Mouse (Mus musculus): ENCODE measurements around the gene Pxylp1. TPM values are rescaled to one million over a fixed set of nuclear protein-coding genes. Genes with fewer than 3 reads are reported as not detected.

Gene Pxylp1
- total and polyA plus RNA-seq, 2 experiments from 2014 or later: 22.6 to 35.1 TPM

DNA sequence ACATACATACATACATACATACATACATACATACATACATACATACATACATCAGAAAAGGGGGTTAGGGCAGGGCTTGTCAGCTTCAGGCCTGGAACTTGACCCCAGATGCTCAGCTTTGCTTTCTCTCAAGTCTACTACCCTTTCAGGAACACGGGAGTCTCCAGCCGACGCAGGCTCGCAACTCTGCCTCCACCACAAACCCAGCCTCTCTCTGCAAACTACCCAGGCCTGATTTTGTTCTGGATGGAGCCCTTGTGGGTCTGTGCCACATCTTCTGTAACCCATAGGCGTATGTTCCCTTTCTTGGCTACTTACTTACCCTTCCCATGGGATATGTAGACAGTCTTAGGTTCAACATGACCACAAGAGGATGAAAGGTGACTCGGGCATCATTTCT is 1.7 kb downstream of the Pxylp1 start:
- H3K9me3 ChIP-seq (ENCODE audit: low read length): no peaks in the 10 kb centered on the region
- DNase-seq (no peak), ATAC-seq (no peak)
- H3K4me3 ChIP-seq (ENCODE audit: low read depth, low read length): no peak overlapping the region
- H3K9ac ChIP-seq: no peak overlapping the region
- H3K4me2 ChIP-seq (ENCODE audit: low read depth): no peak overlapping the region
- TF ChIP-seq CTCF (IDR thresholded peaks at IDR 0.05; ENCODE audit: low read depth): no peak
- H3K36me3 ChIP-seq (ENCODE audit: insufficient read depth): no peaks in the 10 kb centered on the region
- H3K4me1 ChIP-seq (ENCODE audit: insufficient read depth): peaks cover 15% of the 10 kb centered on the region; the same call in 1 of the 2 replicates
- WGBS: 92% methylated on average over 6 of the region's 6 CpGs
- no peak overlapping the region for H3K27ac ChIP-seq (ENCODE audit: low read depth, low read length)
- H3K27me3 ChIP-seq (ENCODE audit: insufficient read depth, low read length): no peaks in the 10 kb centered on the region

DNA sequence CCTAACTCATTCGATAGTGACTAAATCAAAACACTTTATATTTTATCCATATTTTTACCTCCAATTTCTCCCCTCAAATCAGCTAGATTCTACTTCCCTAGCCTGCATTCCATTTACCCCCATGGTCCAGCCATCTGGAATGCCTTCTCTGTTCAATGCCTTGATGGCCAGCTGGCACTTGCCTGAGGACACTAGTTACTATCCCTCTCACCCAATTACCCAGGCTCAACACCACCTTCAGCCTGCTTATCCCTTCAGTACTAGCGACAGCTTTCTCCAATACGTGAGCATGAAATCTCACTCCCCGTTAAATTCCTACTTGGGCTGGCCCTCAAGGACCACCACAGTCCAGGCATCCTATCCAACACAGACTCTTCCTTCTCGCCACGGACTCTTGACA is 2.2 kb downstream of the Pxylp1 start:
- H3K27ac ChIP-seq (ENCODE audit: low read depth, low read length): no peak overlapping the region
- TF ChIP-seq CTCF (IDR thresholded peaks at IDR 0.05; ENCODE audit: low read depth): no peak
- H3K4me2 ChIP-seq (ENCODE audit: low read depth): peak overlapping the region; percentile 95; the same call in 1 of the 2 replicates
- H3K36me3 ChIP-seq (ENCODE audit: insufficient read depth): no peaks in the 10 kb centered on the region
- no peaks in the 10 kb centered on the region for H3K27me3 ChIP-seq (ENCODE audit: insufficient read depth, low read length)
- WGBS: 64% methylated on average over 6 of the region's 6 CpGs
- H3K4me1 ChIP-seq (ENCODE audit: insufficient read depth): peaks cover 17% of the 10 kb centered on the region; the same call in 1 of the 2 replicates
- no peak for ATAC-seq
- H3K9me3 ChIP-seq (ENCODE audit: low read length): no peaks in the 10 kb centered on the region
- no peak overlapping the region for H3K9ac ChIP-seq
- H3K4me3 ChIP-seq (ENCODE audit: low read depth, low read length): no peak overlapping the region
- no peak for DNase-seq

DNA sequence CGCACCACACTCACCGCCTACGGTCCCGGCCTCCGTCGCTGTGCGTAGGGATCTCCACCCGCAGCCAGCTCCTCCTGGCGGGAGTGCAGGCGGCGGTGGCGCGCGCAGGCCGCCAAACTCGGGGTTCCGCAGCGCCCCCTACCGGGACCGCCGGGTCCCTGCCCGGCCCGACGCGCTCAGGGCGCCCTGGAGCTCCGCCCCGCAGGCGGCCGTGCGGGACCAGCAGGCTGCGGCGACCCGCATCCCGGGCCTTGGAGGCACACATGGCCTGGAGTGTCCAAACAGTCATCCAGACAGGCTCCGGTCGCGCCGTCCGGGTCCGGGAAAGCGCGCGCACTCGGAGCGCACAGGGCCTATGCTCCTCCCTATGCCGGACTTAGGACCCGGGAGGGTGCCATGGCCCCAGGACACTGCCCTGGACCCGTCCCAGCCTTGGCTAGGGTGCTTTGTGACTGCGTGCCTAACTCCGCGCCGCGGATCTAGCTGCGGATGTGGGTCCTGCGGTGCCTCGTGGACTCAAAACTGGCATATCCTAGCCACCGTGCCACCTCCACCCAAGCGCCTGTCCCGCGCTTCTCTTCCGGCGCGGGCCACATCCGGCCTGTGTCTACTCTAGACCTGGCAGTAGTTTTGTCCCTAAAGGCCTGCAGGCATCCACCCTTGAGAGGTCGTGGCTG is 3.0 kb downstream of the Pxylp1 start:
- H3K4me1 ChIP-seq (ENCODE audit: insufficient read depth): peaks cover 17% of the 10 kb centered on the region; the same call in 1 of the 2 replicates
- TF ChIP-seq CTCF (IDR thresholded peaks at IDR 0.05; ENCODE audit: low read depth): peak; percentile 84

DNA sequence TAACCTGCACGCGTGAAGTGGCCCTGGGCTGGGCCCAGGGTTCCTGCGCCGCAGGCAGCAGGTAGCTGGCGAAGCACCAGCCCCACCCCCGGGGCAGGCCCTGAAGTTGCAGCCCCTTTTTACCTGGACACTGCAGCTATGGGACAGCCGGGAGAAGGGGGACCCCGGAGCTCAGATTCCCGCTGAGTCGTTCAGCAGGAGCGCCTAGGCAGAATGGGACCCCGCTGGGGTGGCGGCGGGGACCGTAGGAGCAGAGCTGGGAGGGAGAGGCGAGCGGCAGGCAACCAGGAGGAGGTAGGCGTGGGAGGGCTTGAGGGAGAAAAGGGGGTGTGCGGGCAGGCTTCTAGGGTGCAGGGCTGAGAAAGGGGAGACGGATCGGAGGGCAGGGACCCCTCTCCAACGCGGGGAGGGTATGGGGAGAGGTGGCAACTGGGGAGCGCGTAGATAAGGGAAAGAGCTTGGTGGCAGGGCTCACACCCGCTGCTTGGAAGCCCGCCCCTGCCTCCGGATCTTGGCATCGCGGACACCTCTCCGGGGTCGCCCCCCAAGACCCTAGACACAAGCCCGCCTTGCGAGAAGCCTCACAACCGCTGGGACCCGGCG is 3.6 kb downstream of the Pxylp1 start:
- Histone ChIP-seq H3K4me3 (ENCODE audit: low read depth, low read length) (peak overlapping the region; percentile 73), H3K4me2 (ENCODE audit: low read depth) (peak overlapping the region; percentile 95), H3K27me3 (ENCODE audit: insufficient read depth, low read length) (no peaks in the 10 kb centered on the region), H3K9ac (peak overlapping the region; percentile 91), H3K4me1 (ENCODE audit: insufficient read depth) (peaks cover 17% of the 10 kb centered on the region; the same call in 1 of the 2 replicates), H3K27ac (ENCODE audit: low read depth, low read length) (peak overlapping the region; percentile 64; the same call in 1 of the 2 replicates), H3K36me3 (ENCODE audit: insufficient read depth) (no peaks in the 10 kb centered on the region), H3K9me3 (ENCODE audit: low read length) (no peaks in the 10 kb centered on the region)
- TF ChIP-seq CTCF (IDR thresholded peaks at IDR 0.05; ENCODE audit: low read depth): no peak
- peak; percentile 63 for DNase-seq
- peak; percentile 49 for ATAC-seq
- 2% methylated on average over 37 of the region's 37 CpGs for WGBS

More for the DNA sequence above, 3.0 kb downstream of the Pxylp1 start:
- Histone ChIP-seq H3K9ac (peak overlapping the region; percentile 91), H3K36me3 (ENCODE audit: insufficient read depth) (no peaks in the 10 kb centered on the region), H3K27me3 (ENCODE audit: insufficient read depth, low read length) (no peaks in the 10 kb centered on the region), H3K4me2 (ENCODE audit: low read depth) (peak overlapping the region; percentile 95), H3K9me3 (ENCODE audit: low read length) (no peaks in the 10 kb centered on the region), H3K27ac (ENCODE audit: low read depth, low read length) (peak overlapping the region; percentile 64), H3K4me3 (ENCODE audit: low read depth, low read length) (peak overlapping the region; percentile 73)
- WGBS: 2% methylated on average over 66 of the region's 66 CpGs
- DNase-seq: peak; percentile 95
- peak; percentile 94 for ATAC-seq

DNA sequence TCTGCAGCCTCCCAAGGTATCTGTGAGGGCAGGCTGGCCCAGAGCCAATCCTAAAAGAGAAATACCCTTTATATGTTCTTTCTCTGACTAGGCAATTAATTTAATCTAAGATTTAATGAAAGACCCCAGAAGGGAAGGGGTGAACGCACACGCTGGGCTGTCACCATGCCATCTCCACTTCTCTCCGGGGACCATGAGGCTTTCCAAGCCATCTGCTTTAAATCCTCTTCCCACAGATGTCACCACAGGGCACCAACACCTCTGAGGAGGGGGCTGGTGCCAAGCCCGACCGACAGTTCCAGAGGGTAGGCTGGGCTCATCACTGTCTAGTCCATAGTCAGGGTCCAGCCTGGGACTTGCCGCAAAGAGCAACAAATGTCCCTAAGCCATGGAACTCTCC is 4.5 kb downstream of the Pxylp1 start:
- ATAC-seq: no peak
- H3K4me1 ChIP-seq (ENCODE audit: insufficient read depth): peaks cover 17% of the 10 kb centered on the region; the same call in 1 of the 2 replicates
- WGBS: 15% methylated on average over 6 of the region's 6 CpGs

DNA sequence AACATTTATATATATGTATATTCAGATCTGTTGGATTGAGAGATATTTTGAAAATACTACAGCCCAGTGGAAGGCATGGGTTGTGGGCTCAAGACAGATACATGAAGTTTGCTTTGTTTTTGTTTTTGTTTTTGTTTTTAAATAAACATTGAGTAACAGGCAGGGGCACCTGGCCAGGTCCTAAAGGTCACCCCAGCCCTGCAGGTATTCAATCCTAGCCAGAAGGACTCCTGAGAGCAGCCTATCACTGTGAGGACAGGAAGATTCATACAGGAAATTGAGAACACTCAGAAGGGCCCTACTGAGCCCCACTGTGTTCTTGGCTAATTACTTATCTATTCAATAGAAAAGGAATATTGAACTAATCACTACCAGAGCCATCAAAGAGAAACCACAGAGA is 5.0 kb downstream of the Pxylp1 start:
- DNase-seq (no peak), ATAC-seq (no peak)
- Histone ChIP-seq H3K9me3 (ENCODE audit: low read length) (no peaks in the 10 kb centered on the region), H3K4me3 (ENCODE audit: low read depth, low read length) (peak overlapping the region; percentile 73), H3K4me1 (ENCODE audit: insufficient read depth) (peaks cover 17% of the 10 kb centered on the region; the same call in 1 of the 2 replicates), H3K4me2 (ENCODE audit: low read depth) (peak overlapping the region; percentile 95), H3K27ac (ENCODE audit: low read depth, low read length) (no peak overlapping the region), H3K27me3 (ENCODE audit: insufficient read depth, low read length) (no peaks in the 10 kb centered on the region), H3K9ac (no peak overlapping the region), H3K36me3 (ENCODE audit: insufficient read depth) (no peaks in the 10 kb centered on the region)
- TF ChIP-seq CTCF (IDR thresholded peaks at IDR 0.05; ENCODE audit: low read depth): no peak

More for the DNA sequence above, 4.5 kb downstream of the Pxylp1 start:
- peak overlapping the region; percentile 95 for H3K4me2 ChIP-seq (ENCODE audit: low read depth)
- TF ChIP-seq CTCF (IDR thresholded peaks at IDR 0.05; ENCODE audit: low read depth): no peak
- 0 out of 2 replicates have a peak overlapping the region, but pooled peaks have one; percentile 64 for H3K27ac ChIP-seq (ENCODE audit: low read depth, low read length)
- H3K4me3 ChIP-seq (ENCODE audit: low read depth, low read length): peak overlapping the region; percentile 73
- H3K36me3 ChIP-seq (ENCODE audit: insufficient read depth): no peaks in the 10 kb centered on the region
- no peak for DNase-seq
- no peaks in the 10 kb centered on the region for H3K9me3 ChIP-seq (ENCODE audit: low read length)
- 0 out of 2 replicates have a peak overlapping the region, but pooled peaks have one; percentile 19 for H3K9ac ChIP-seq
- no peaks in the 10 kb centered on the region for H3K27me3 ChIP-seq (ENCODE audit: insufficient read depth, low read length)

DNA sequence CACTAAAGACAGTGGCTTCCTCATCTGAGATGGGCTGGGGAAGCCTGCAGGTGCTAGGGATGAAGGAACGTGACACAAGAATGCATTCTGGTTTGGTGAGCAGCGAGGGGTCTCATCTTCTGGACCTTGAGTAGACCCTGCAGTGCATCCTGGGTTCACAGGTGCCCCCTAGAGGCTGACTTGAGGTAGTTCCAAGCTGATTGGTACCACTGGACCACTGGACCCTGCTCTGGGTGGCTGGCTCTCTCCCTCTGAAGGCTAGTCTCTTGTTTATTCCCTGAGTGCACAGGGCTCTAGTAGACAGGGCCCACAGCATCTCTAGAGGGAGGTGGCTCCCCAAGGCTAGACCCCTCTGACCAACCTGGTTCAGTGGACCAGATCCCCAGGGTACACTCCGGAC is 6.7 kb downstream of the Pxylp1 start:
- no peak overlapping the region for H3K4me2 ChIP-seq (ENCODE audit: low read depth)
- H3K4me1 ChIP-seq (ENCODE audit: insufficient read depth): peaks cover 17% of the 10 kb centered on the region; the same call in 1 of the 2 replicates
- TF ChIP-seq CTCF (IDR thresholded peaks at IDR 0.05; ENCODE audit: low read depth): peak; percentile 54
- DNase-seq (no peak), ATAC-seq (no peak)
- no peak overlapping the region for H3K27ac ChIP-seq (ENCODE audit: low read depth, low read length)
- H3K36me3 ChIP-seq (ENCODE audit: insufficient read depth): no peaks in the 10 kb centered on the region
- no peaks in the 10 kb centered on the region for H3K27me3 ChIP-seq (ENCODE audit: insufficient read depth, low read length)
- H3K9ac ChIP-seq: no peak overlapping the region
- no peak overlapping the region for H3K4me3 ChIP-seq (ENCODE audit: low read depth, low read length)
- WGBS: 72% methylated on average over 3 of the region's 3 CpGs
- no peaks in the 10 kb centered on the region for H3K9me3 ChIP-seq (ENCODE audit: low read length)

All from forebrain, postnatal 0 days (tissue).